Mouse (Mus musculus) neural tube, postnatal 0 days (tissue): ENCODE measurements around the gene H2-M9. TPM values are rescaled to one million over a fixed set of nuclear protein-coding genes. Genes with fewer than 3 reads are reported as not detected.

Experiments used
- polyA plus RNA-seq: library from polyadenylated mRNA; unstranded; fragments of >200 nt; fragmentation: Nextera tagmentation; extraction: Ambion mirVana; gene quantifications from 2 replicates; pipeline ENCODE4 v1.2.1, GENCODE M21; 2015

The H2-M9 gene
- polyA plus RNA-seq: not detected in 2 replicates

DNA sequence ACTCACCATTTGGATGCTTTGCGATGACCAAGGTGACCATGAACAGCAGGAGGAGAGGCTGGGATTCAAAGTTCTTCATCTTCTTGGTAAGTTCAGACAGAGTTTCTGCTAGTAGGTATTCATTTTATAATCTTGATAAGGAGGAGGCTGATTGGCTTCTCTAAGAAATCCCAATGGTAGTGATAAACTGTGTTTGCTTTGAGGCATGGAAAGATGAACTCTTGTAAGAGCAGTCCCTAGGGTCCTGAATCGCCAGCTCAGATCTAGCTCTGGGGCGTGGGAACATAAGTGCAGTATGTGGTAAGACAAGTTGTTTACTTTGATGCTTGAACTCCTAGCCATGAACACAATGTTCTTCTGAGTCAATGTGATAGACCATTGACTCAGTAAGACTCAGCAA lies at the start of gene H2-M9:
TSS of gene H2-M9 (minus strand) at position 101 of the 400 bp plus-strand sequence.

DNA sequence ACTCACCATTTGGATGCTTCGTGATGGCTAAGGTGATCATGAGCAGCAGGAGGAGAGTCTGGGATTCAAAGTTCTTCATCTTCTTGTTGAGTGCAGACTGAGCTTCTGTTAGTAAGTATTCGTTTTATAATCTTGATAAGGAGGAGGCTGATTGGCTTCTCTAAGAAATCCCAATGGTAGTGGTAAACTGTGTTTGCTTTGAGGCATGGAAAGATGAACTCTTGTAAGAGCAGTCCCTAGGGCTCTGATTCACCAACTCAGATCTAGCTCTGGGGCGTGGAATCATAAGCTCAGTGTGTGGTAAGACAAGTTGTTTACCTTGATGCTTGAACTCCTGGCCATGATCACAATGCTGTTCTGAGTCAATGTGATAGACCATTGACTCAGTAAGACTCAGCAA lies 29.7 kb upstream of the H2-M9 start, which contains the start of gene H2-M1:
TSS of gene H2-M1 (minus strand) at position 101 of the 400 bp plus-strand sequence.

Other genes starting within 250 kb of the H2-M9 start
- not detected in 2 replicates for gene H2-M10.4, start 180.3 kb downstream of the H2-M9 start, polyA plus RNA-seq
- not detected in 2 replicates for gene H2-M11, start 95.6 kb downstream of the H2-M9 start, polyA plus RNA-seq
- not detected in 2 replicates for gene H2-M1, start 29.6 kb upstream of the H2-M9 start, polyA plus RNA-seq
- gene H2-M10.5, start 130.2 kb upstream of the H2-M9 start, polyA plus RNA-seq: not detected in 2 replicates
- not detected in 2 replicates for gene H2-M10.6, start 169.5 kb upstream of the H2-M9 start, polyA plus RNA-seq
- 37.8 and 41.8 TPM in 2 replicates for gene Trim26, start 194.5 kb upstream of the H2-M9 start, polyA plus RNA-seq
- gene Trim15, start 224.5 kb upstream of the H2-M9 start, polyA plus RNA-seq: 0.90 and 1.1 TPM in 2 replicates
- 0.28 and 0.39 TPM in 2 replicates for gene Trim10, start 226.9 kb upstream of the H2-M9 start, polyA plus RNA-seq
- gene Trim40, start 247.5 kb upstream of the H2-M9 start, polyA plus RNA-seq: 0.19 TPM in 1 of 2 replicates, not detected in the other